Mouse (Mus musculus): ENCODE measurements around the gene Tchp. TPM values are rescaled to one million over a fixed set of nuclear protein-coding genes. Genes with fewer than 3 reads are reported as not detected.
A peak's percentile ranks its signal among the peaks of the same experiment; 100 is the strongest.

Gene Tchp
- total and polyA plus RNA-seq, 2 experiments from 2014 or later: 11.2 to 14.4 TPM

DNA sequence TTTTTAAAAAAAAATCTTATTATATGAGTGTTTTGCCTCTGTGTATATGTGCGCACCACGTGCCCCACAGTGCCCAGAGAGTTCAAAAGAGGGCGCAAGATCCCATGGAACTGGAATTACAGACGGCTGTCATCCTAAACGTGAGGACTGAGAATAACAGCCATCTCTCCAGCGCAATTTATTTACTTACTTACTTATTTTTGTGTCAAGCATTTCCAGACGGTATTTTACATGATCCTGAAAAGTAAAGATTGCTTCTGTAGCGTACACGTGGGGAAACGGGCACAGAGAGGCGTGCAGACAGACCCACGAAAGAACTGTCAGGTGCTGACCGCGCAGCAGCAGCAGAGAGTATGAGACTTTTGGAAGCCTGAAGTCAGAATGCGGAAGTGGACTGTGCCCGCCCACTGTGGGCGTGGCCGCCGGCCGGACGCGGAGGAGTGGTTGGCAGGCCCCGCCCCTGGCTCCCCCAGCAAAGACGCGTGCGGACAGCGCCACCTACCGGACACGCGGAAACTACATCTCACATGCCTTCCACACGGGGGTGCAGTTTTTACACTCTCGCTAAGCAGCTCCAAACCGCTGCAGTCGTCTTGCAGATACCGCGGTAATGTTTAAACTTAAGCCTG is 40.2 kb upstream of the Tchp start:
- H3K36me3 ChIP-seq (ENCODE audit: insufficient read depth, low read length): peaks cover 3% of the 10 kb centered on the region
- DNase-seq (ENCODE audit: low spot score): peak; percentile 96
- H3K9me3 ChIP-seq (ENCODE audit: low read length): no peaks in the 10 kb centered on the region
- no peak overlapping the region for H3K9ac ChIP-seq (replicated peaks; ENCODE audit: low read length, poor library complexity, severe bottlenecking)
- 4% methylated on average over 36 of the region's 36 CpGs for WGBS
- no peak overlapping the region; the same call in 1 of the 2 replicates for H3K27ac ChIP-seq (ENCODE audit: low read depth, low read length)
- TF ChIP-seq CTCF (IDR thresholded peaks at IDR 0.05): peak; percentile 100
- peak; percentile 90 for ATAC-seq (ENCODE audit: low FRiP score)
- peak overlapping the region; percentile 50 for H3K4me2 ChIP-seq (ENCODE audit: low read depth, low read length, poor library complexity, severe bottlenecking)
- no peaks in the 10 kb centered on the region for H3K27me3 ChIP-seq (ENCODE audit: insufficient read depth, low read length)
- no peaks in the 10 kb centered on the region for H3K4me1 ChIP-seq (ENCODE audit: insufficient read depth, low read length)
- H3K4me3 ChIP-seq (ENCODE audit: low read depth, low read length): peak overlapping the region; percentile 22; the same call in 1 of the 2 replicates

DNA sequence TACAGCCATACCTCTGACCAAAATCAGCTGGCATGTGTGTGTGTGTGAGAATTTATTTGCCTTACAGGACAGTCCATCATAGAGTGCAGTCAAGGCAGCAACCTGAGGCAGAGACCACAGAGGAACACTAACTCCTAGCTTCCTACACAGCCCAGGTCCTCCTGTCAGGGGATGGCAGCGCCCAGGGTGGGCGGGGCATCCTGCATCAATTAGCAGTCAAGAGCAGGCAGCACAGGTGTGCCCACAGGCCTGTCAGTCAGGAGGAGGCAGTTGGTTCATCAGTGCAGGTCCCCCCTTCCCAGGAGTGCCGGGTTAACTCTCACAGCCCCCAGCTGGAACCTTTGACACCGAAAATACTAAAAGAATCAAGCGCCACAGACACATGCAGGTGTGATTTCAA is 38.5 kb upstream of the Tchp start:
- Histone ChIP-seq H3K27me3 (ENCODE audit: insufficient read depth, low read length) (no peaks in the 10 kb centered on the region), H3K27ac (ENCODE audit: low read depth, low read length) (no peak overlapping the region), H3K9me3 (ENCODE audit: low read length) (no peaks in the 10 kb centered on the region), H3K4me1 (ENCODE audit: insufficient read depth, low read length) (no peaks in the 10 kb centered on the region), H3K36me3 (ENCODE audit: insufficient read depth, low read length) (peaks cover 4% of the 10 kb centered on the region), H3K4me2 (ENCODE audit: low read depth, low read length, poor library complexity, severe bottlenecking) (no peak overlapping the region), H3K4me3 (ENCODE audit: low read depth, low read length) (no peak overlapping the region), H3K9ac (replicated peaks; ENCODE audit: low read length, poor library complexity, severe bottlenecking) (no peak overlapping the region)
- 93% methylated on average over 5 of the region's 5 CpGs for WGBS
- no peak for TF ChIP-seq CTCF (IDR thresholded peaks at IDR 0.05)
- no peak for DNase-seq (ENCODE audit: low spot score)
- no peak for ATAC-seq (ENCODE audit: low FRiP score)

DNA sequence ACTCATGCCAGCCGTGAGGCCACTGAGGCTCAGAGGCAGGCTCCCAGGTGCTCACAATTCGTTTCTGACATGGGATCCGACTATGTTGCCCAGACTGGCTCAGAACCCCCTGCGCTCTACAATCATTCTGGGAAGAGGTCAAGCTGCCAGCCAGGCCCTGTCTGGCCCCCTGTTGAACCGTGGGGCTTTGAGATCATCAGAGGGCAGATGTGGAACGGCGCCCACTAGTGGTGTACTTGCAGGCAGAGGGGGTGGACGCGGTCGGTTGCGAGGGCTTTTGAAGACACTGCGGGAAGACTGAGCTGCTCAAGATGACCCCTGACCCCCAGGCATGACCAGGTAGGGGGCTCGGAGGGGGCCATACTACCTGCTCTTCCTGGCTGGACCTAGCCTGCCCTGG is 34.4 kb upstream of the Tchp start:
- H3K27ac ChIP-seq (ENCODE audit: low read depth, low read length): no peak overlapping the region
- TF ChIP-seq CTCF (IDR thresholded peaks at IDR 0.05): peak; percentile 21; the same call in 1 of the 2 replicates
- no peak overlapping the region for H3K4me2 ChIP-seq (ENCODE audit: low read depth, low read length, poor library complexity, severe bottlenecking)
- no peaks in the 10 kb centered on the region for H3K4me1 ChIP-seq (ENCODE audit: insufficient read depth, low read length)
- no peak for DNase-seq (ENCODE audit: low spot score)
- 88% methylated on average over 13 of the region's 13 CpGs for WGBS
- no peaks in the 10 kb centered on the region for H3K27me3 ChIP-seq (ENCODE audit: insufficient read depth, low read length)
- no peak overlapping the region for H3K9ac ChIP-seq (replicated peaks; ENCODE audit: low read length, poor library complexity, severe bottlenecking)
- H3K9me3 ChIP-seq (ENCODE audit: low read length): no peaks in the 10 kb centered on the region
- peaks cover 26% of the 10 kb centered on the region for H3K36me3 ChIP-seq (ENCODE audit: insufficient read depth, low read length)
- no peak overlapping the region for H3K4me3 ChIP-seq (ENCODE audit: low read depth, low read length)
- ATAC-seq (ENCODE audit: low FRiP score): no peak

DNA sequence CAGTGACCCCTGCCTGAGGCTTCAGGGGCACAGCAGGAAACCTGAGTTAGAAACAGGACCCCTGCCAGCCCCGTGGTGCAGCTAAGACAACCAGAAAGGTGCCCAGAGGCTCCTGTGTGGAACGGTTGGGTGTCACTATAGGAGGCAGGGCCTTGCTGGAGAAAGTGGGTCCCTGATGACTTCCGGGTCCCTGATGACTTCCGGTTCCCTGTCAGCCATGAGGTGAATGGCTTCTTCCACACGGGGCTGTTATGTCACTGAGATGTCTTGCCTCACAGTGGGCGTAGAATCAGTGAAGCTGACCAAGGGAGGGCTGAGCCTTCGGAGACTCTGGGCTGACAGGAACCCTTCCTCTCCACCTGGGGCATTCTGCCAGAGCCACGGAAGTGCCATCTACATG is 33.0 kb upstream of the Tchp start:
- Histone ChIP-seq H3K27me3 (ENCODE audit: insufficient read depth, low read length) (no peaks in the 10 kb centered on the region), H3K4me1 (ENCODE audit: insufficient read depth, low read length) (no peaks in the 10 kb centered on the region), H3K4me2 (ENCODE audit: low read depth, low read length, poor library complexity, severe bottlenecking) (no peak overlapping the region), H3K36me3 (ENCODE audit: insufficient read depth, low read length) (peaks cover 27% of the 10 kb centered on the region), H3K9ac (replicated peaks; ENCODE audit: low read length, poor library complexity, severe bottlenecking) (no peak overlapping the region), H3K4me3 (ENCODE audit: low read depth, low read length) (no peak overlapping the region), H3K27ac (ENCODE audit: low read depth, low read length) (no peak overlapping the region), H3K9me3 (ENCODE audit: low read length) (no peaks in the 10 kb centered on the region)
- ATAC-seq (ENCODE audit: low FRiP score): no peak
- TF ChIP-seq CTCF (IDR thresholded peaks at IDR 0.05): no peak
- WGBS: 88% methylated on average over 8 of the region's 8 CpGs
- DNase-seq (ENCODE audit: low spot score): no peak

DNA sequence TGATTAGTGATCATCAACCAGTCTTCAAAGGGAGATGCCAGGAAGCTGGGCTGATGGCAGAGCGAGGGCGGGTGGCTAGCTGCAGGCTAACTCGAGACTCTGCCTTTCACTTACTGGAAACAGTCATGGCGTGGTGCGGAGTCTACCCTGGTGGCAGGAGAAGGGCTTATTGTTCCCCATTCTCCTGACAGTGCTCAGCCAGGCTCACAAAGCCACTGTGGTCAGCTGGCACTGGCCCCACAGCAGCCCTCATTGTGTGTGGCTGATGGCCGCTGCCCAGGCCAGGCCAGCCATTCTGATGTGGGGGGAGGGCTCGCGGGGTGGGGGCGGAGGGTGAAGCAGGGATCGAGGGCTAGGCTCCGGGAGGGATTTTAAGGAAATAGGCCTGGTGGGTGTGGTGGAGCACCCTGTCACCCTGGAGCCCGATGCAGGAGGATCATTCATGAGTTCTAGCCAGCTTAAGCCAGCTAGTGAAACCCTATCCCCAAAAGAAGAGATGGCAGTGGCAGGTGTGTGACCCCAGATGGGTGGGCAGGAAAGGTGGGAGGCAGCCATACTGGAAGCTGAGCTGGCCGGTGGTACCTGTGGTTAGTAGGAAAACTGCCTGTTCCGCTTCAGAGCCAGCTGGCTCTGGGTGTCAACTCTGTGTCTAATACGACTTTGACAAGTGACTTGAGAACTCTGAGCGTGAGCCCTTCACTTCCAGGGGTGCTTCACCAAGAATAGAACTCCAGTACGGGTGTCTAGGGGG is 27.5 kb upstream of the Tchp start:
- Histone ChIP-seq H3K27me3 (ENCODE audit: insufficient read depth, low read length) (no peaks in the 10 kb centered on the region), H3K9me3 (ENCODE audit: low read length) (no peaks in the 10 kb centered on the region), H3K27ac (ENCODE audit: low read depth, low read length) (no peak overlapping the region), H3K36me3 (ENCODE audit: insufficient read depth, low read length) (peaks cover 19% of the 10 kb centered on the region), H3K4me3 (ENCODE audit: low read depth, low read length) (no peak overlapping the region), H3K9ac (replicated peaks; ENCODE audit: low read length, poor library complexity, severe bottlenecking) (no peak overlapping the region), H3K4me1 (ENCODE audit: insufficient read depth, low read length) (no peaks in the 10 kb centered on the region), H3K4me2 (ENCODE audit: low read depth, low read length, poor library complexity, severe bottlenecking) (no peak overlapping the region)
- 61% methylated on average over 17 of the region's 17 CpGs for WGBS
- DNase-seq (ENCODE audit: low spot score): peak; percentile 60
- ATAC-seq (ENCODE audit: low FRiP score): 0 out of 2 replicates have a peak, but pooled peaks have one; percentile 54
- TF ChIP-seq CTCF (IDR thresholded peaks at IDR 0.05): no peak

DNA sequence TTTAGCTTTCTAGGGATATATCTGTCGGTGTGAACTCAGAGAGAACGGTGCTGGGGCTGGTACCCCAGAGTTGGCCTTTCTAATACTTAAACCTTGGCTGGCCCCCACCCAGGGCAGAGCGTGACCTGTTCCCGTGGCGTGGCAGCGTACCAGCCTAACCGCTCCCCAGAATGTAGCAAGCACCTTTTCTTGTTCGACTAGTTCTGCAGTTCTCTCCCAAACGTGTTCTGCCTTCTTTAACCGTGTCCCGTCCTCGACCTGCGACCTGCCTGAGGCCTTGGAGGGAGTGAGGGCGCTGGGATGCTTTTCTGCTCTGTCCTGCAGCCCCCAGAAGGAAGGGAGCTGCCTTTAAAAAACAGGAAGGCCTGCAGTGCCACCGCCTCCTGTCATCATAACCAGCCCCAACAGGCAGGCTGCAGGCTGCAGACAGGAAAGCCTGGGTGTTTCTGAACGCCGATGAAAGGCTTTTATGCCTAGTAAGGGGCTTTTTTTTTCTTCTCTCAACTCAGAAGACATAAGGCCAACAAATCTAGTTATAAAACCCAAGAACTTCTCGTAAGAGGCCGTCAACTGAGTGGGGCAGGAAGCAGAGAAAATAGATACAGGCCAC is 26.8 kb upstream of the Tchp start:
- Histone ChIP-seq H3K9ac (replicated peaks; ENCODE audit: low read length, poor library complexity, severe bottlenecking) (no peak overlapping the region), H3K4me2 (ENCODE audit: low read depth, low read length, poor library complexity, severe bottlenecking) (no peak overlapping the region), H3K36me3 (ENCODE audit: insufficient read depth, low read length) (peaks cover 14% of the 10 kb centered on the region), H3K4me1 (ENCODE audit: insufficient read depth, low read length) (no peaks in the 10 kb centered on the region), H3K27ac (ENCODE audit: low read depth, low read length) (no peak overlapping the region), H3K4me3 (ENCODE audit: low read depth, low read length) (no peak overlapping the region), H3K27me3 (ENCODE audit: insufficient read depth, low read length) (no peaks in the 10 kb centered on the region), H3K9me3 (ENCODE audit: low read length) (no peaks in the 10 kb centered on the region)
- DNase-seq (ENCODE audit: low spot score): no peak
- 82% methylated on average over 19 of the region's 19 CpGs for WGBS
- TF ChIP-seq CTCF (IDR thresholded peaks at IDR 0.05): no peak
- ATAC-seq (ENCODE audit: low FRiP score): no peak
